Mouse (Mus musculus) heart, postnatal 14 days (tissue): ENCODE measurements around the gene Serpina1c. TPM values are rescaled to one million over a fixed set of nuclear protein-coding genes. Genes with fewer than 3 reads are reported as not detected.
"Not testable (repeated sequence)": the region's sequence is repeated elsewhere in the genome, so short reads cannot be mapped to it uniquely, and the experiment has no call there.

Experiments used
- DNase-seq, 2 experiments: peaks; one replicate each; pipeline ENCODE4 v3.0.0; 2021 to 2022
- intact Hi-C: fragments of 180-260 bp; cut with DNase I; formaldehyde crosslinking; loops from one replicate; pipeline ENCODE4 v1.15.1; 2025
- long read RNA-seq, 2 experiments: library from polyadenylated mRNA; stranded (forward); transcript quantifications; one replicate each; pipeline ENCODE4 v2.0.0; 2021
- total RNA-seq, 2 experiments: library from RNA; stranded (reverse); gene quantifications; 2 replicates each; pipeline ENCODE4 v1.2.3; 2021

Gene Serpina1c
- not detected for total RNA-seq
- long read RNA-seq, experiment 1 = 0 reads
- long read RNA-seq, experiment 2, partial matches to known transcripts = 0 of 1 reads
- long read RNA-seq, experiment 2, other reads (novel, unspliced or antisense) = 0 of 1 reads

DNA sequence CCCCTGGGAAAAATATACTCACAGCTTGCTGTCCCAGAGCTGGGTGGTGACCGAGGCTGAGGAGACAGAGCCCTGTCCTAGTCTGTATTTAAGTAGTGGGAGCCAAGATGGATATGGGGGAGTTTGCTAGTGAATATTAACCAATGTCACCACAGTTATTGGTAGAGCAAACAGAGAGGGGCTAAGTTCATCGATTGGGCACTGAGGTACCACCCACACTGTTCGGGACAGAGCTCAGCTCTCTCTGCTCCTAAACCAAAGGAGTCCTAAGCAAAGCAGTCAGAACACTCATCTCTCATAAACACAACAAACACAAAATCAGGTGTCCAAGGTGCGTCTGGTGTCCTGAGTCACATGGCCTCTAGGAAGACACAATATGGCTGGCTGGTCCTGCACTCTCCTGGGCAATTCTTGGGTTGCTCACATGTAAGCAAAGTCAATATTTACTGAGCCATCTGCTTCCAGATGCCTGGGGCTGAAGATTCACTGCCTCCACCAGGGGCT, at the start of gene Serpina1c:
Gene Serpina1c, minus strand, starts transcription at position 51 of the 504 bp plus-strand sequence.
- intact Hi-C loops, DNase-seq: not testable (repeated sequence)

DNA sequence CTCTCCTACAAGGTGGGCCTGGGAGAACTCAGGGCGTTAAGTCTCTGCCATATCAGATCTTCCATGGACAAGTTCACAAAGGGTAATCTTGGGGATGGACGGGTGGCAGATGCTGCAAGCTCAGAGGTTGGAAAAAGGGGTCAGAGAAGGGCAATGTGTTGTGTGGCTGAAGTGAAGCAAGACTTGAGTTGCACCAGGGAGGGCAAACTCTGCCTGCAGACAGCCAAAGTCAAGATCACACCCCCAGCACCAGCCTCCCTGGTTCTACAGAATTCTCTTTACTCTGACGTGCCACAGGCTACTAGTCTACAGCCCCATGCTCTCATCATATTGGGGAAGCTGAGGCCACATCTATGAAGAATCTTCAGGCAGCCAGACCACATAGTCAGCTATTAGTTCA, 48.3 kb upstream of the Serpina1c start:
- DNase-seq, intact Hi-C loops: not testable (repeated sequence)

- DNase-seq = no peak
- intact Hi-C loops = no loop called here
Measured at GRCm38 (mm10) chr12:103946243-103946642, 41.6 kb upstream of the Serpina1c start.

GRCm38 (mm10) chr12:103909181-103909580, 4.5 kb upstream of the Serpina1c start:
- DNase-seq, intact Hi-C loops: not testable (repeated sequence)

GRCm38 (mm10) chr12:103907746-103908145, 3.1 kb upstream of the Serpina1c start:
- DNase-seq, intact Hi-C loops: not testable (repeated sequence)

- intact Hi-C loops, DNase-seq: not testable (repeated sequence)
Measured at GRCm38 (mm10) chr12:103901929-103902328, 2.8 kb downstream of the Serpina1c start.

DNA sequence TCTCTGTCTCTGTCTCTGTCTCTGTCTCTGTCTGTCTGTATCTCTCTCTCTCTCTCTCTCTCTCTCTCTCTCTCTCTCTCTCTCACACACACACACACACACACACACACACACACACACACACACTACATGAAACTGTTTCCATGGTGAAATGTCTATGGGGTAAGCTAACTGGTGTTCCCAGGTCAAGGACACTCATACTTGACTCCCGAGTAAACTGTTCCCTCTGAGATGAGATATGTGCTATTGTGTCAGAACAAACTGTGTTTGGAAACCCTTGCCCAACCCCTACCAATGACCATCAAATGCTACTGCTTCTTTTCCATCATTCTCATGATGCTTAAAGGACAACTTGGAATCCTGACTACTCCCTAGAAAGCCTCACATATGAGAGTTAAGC, 37.8 kb downstream of the Serpina1c start:
- DNase-seq, intact Hi-C loops: not testable (repeated sequence)

GRCm38 (mm10) chr12:103863101-103863974, 41.3 kb downstream of the Serpina1c start, which contains the start of gene Serpina1a:
Gene Serpina1a, minus strand, starts transcription at chr12:103863562.
- DNase-seq, intact Hi-C loops: not testable (repeated sequence)

- DNase-seq = no peak
- intact Hi-C loops = no loop called here
Measured at GRCm38 (mm10) chr12:103860976-103861375, 43.7 kb downstream of the Serpina1c start.

DNA sequence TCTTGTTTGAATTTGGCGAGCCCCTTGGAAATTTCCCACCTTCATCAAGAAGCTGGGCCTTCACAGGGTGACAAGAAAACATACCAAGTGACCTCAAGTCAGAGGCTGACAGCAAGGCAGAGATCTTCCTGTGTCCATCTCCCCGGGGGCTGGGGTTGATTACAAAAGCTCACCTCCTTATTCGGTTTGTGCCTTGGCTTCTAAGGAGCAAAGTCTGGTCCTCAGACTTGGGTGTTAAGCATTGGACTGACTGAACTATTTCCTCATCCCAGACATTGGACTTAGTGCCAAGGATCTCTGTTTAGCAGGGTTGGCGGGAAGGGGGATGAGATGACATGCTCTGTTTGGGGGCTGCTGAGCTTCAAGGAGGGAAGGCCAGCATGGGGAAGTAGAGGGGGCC, 44.1 kb downstream of the Serpina1c start:
- DNase-seq, intact Hi-C loops: not testable (repeated sequence)

DNA sequence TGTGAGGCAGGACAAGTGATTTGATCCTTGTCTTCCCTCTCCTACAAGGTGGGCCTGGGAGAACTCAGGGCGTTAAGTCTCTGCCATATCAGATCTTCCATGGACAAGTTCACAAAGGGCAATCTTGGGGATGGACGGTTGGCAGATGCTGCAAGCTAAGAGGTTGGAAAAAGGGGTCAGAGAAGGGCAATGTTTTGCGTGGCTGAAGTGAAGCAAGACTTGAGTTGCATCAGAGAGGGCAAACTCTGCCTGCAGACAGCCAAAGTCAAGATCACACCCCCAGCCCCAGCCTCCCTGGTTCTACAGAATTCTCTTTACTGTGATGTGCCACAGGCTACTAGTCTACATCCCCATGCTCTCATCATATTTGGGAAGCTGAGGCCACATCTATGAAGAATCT, 45.1 kb downstream of the Serpina1c start:
- DNase-seq, intact Hi-C loops: not testable (repeated sequence)

DNA sequence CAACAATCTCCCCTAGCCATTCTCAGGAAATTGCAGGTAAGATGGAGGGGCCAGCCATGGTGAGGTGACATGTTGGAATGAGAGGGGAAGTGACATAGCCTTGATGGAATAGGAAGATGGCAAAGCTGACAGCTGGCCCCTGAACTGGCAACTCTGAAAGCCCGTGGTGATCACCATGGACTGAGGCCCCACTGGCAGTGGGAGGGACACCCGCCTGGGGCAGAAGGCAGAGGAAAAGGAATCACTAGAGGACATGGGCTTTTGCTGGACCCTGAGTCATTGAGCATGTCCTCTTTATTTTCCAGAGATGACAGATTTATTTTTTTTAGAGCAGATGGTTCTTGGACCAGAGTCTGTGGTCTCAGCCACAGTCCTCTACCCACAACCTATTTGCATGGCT, 51.7 kb downstream of the Serpina1c start:
- DNase-seq, intact Hi-C loops: not testable (repeated sequence)

Other genes with a start within 250 kb of the Serpina1c start
- gene Serpina6, start 247.7 kb downstream of the Serpina1c start, total RNA-seq = not detected
- gene Serpina16, start 228.7 kb downstream of the Serpina1c start, total RNA-seq = not detected
- not detected for gene Serpina1f, start 209.4 kb downstream of the Serpina1c start, total RNA-seq
- gene Serpina1d, start 131.3 kb downstream of the Serpina1c start, total RNA-seq = not detected
- gene Serpina1b, start 74.5 kb downstream of the Serpina1c start, total RNA-seq = under 1 TPM in 1 of 2 experiments, not detected in 1; 0.17 TPM
- gene Serpina1a, start 41.3 kb downstream of the Serpina1c start, total RNA-seq = not detected
- gene Serpina1e, start 54.1 kb upstream of the Serpina1c start, total RNA-seq = not detected
- not detected for gene Serpina11, start 85.1 kb upstream of the Serpina1c start, total RNA-seq
- gene Serpina9, start 108.9 kb upstream of the Serpina1c start, total RNA-seq = under 1 TPM in 1 of 2 experiments, not detected in 1; 0.07 TPM
- not detected for gene Serpina12, start 139.6 kb upstream of the Serpina1c start, total RNA-seq
- gene Serpina5, start 196.2 kb upstream of the Serpina1c start, total RNA-seq = not detected
- gene Serpina3a, start 207.8 kb upstream of the Serpina1c start, total RNA-seq = not detected
- not detected for gene Serpina3b, start 223.1 kb upstream of the Serpina1c start, total RNA-seq
- gene Serpina3c, start 249.0 kb upstream of the Serpina1c start, total RNA-seq = 1 to 10 TPM in 1 of 2 experiments, under 1 TPM in 1; 0.83 to 2.0 TPM